Mouse (Mus musculus): ENCODE measurements around the gene Shb.

- no peak for TF ChIP-seq EP300 (IDR thresholded peaks at IDR 0.05; ENCODE audit: low read depth)
- TF ChIP-seq CTCF (IDR thresholded peaks at IDR 0.05; ENCODE audit: low read depth) = no peak
Observed at GRCm38 (mm10) chr4:45533436-45533940, 1.2 kb upstream of the Shb start.

All from liver, postnatal 0 days (tissue).